Mouse (Mus musculus) kidney, adult 2 months (tissue): Measurements from ENCODE around the gene Cd209e. TPM values are rescaled to one million over a fixed set of nuclear protein-coding genes. Genes with fewer than 3 reads are reported as not detected.
"Not testable (repeated sequence)": the region's sequence is repeated elsewhere in the genome, so short reads cannot be mapped to it uniquely, and the experiment has no call there.

Source experiments
- DNase-seq: peaks from one replicate; pipeline ENCODE4 v3.0.0; 2021
- H3K27ac ChIP-seq: fragments of 200-500 bp; 2 replicates; pipeline ENCODE4 v1.5.1; 2012; ENCODE audit warnings: low read depth, low read length, control low read depth, inconsistent platforms; ENCODE audit not compliant: insufficient read depth
- H3K27me3 ChIP-seq: fragments of 200-500 bp; replicated peaks from 2 replicates; pipeline ENCODE4 v1.6.1; 2012; ENCODE audit warnings: mild to moderate bottlenecking, moderate library complexity, low read length, inconsistent platforms; ENCODE audit not compliant: control insufficient read depth, insufficient read depth
- H3K36me3 ChIP-seq: fragments of 200-500 bp; 2 replicates; pipeline ENCODE4 v1.6.1; 2012; ENCODE audit warnings: mild to moderate bottlenecking, moderate library complexity, low read length, inconsistent platforms; ENCODE audit not compliant: control insufficient read depth, insufficient read depth
- H3K4me1 ChIP-seq: fragments of 200-500 bp; 2 replicates; pipeline ENCODE4 v1.6.1; 2011; ENCODE audit warnings: low read length; ENCODE audit not compliant: control insufficient read depth, insufficient read depth
- H3K4me3 ChIP-seq: fragments of 200-500 bp; 2 replicates; pipeline ENCODE4 v1.5.1; 2011; ENCODE audit warnings: mild to moderate bottlenecking, low read depth, low read length, control low read depth; ENCODE audit not compliant: insufficient read depth
- CTCF ChIP-seq: fragments of 200-500 bp; conservative IDR thresholded peaks from 2 replicates; pipeline ENCODE4 v1.5.1; 2011; ENCODE audit warnings: low read depth, mild to moderate bottlenecking, control low read depth, low read length, moderate library complexity, mixed read lengths; ENCODE audit not compliant: insufficient read depth, insufficient read length
- POLR2A ChIP-seq: fragments of 200-500 bp; IDR thresholded peaks from one replicate; pipeline ENCODE4 v1.6.1; 2011; ENCODE audit warnings: low read depth, low read length, control low read depth
- WGBS: fragments of 180-500 bp; shearing (Covaris S2); methylation state at CpG from one replicate; pipeline ENCODE4 v1.1.7; 2018; 5-methylcytosine and 5-hydroxymethylcytosine counted together
- polyA plus RNA-seq: library from polyadenylated mRNA; depleted of rRNA; stranded (reverse); fragments of >200 nt; gene quantifications from 2 replicates; pipeline ENCODE4 v1.2.3, GENCODE M21; 2012; rRNA removed

Cd209e gene
- polyA plus RNA-seq: 0.13 TPM in 1 of 2 replicates, not detected in the other

DNA sequence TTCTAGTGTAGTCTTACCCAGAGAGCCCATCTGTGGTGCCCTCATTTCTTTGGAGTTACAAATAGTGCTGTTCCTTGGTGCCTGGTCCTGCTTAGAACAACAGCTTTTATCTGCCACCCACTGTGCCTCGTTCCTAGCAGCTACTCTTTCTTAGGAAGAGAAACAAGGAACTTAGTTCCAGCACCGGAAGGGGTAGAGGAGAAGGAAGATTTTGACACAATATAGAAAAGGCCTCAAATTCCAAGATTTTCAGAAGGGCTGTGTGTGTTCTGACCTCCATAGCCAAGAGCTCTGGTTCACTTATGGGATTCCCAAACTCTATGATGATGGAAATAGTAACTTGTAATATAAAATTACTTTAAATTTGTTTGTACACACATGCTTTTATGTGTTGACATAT is at the start of gene Cd209e:
TSS of gene Cd209e (minus strand) at position 101 of the 400 bp plus-strand sequence.
- H3K27ac ChIP-seq: no peak within 1 kb of the TSS
- TF ChIP-seq POLR2A (no peak), CTCF (no peak)
- H3K36me3 ChIP-seq: no peaks in the 10 kb centered on the region
- WGBS: 69% methylated on average over 2 of the region's 2 CpGs
- H3K27me3 ChIP-seq: no peaks in the 10 kb centered on the region
- no peak within 1 kb of the TSS for H3K4me3 ChIP-seq
- no peaks in the 10 kb centered on the region for H3K4me1 ChIP-seq
- no peak for DNase-seq

DNA sequence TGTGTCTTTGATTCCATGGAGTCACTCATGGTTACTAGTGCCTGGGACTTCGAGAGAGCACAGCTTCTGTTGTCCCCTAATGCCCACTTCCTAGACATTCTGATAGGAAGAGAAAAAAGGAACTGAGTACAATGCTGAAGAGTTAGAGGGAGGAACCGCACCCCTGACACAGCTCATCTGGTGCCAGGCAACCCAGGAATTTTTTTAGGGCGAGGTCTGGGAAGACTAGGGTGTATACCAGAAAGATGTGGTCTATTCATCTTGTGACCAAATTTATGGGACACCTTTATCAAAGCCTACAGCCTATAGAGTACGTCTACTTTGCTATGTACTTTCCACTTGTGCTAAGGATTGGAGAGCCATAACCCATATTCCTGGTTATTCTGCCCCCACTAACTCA is 24.3 kb upstream of the Cd209e start, which contains the start of gene Cd209d:
TSS of gene Cd209d (minus strand) at position 101 of the 400 bp plus-strand sequence.
- Histone ChIP-seq H3K4me3 (no peak within 1 kb of the TSS), H3K27ac (no peak within 1 kb of the TSS), H3K36me3 (no peaks in the 10 kb centered on the region), H3K27me3 (no peaks in the 10 kb centered on the region), H3K4me1 (no peaks in the 10 kb centered on the region)
- TF ChIP-seq POLR2A: no peak
- no peak for TF ChIP-seq CTCF
- 71% methylated on average over 4 of the region's 4 CpGs for WGBS
- DNase-seq: no peak

DNA sequence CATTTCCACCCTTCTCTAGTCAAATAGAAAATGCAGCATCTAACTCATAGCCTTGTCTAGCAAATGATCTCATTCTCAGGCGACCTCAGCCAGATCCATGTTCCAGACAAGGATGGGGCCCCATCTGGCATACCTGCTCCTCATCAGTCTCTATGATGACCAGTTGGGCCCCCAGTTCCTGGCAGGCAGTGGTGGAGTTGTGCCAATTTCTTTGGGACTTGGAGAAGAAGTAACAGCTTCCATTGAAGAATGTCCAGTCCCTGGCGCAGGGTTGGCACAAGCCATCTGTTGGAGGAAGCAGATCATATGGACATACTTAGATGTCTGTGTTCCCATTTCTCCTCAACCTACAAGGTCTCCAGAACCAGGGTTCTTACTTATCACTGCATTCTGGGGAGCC is 22.0 kb upstream of the Cd209e start:
- H3K27ac ChIP-seq: no peak overlapping the region
- 86% methylated on average over 2 of the region's 2 CpGs for WGBS
- no peak for TF ChIP-seq CTCF
- no peak for TF ChIP-seq POLR2A
- H3K4me1 ChIP-seq: no peaks in the 10 kb centered on the region
- no peaks in the 10 kb centered on the region for H3K36me3 ChIP-seq
- no peak for DNase-seq
- H3K27me3 ChIP-seq: no peaks in the 10 kb centered on the region
- no peak overlapping the region for H3K4me3 ChIP-seq

DNA sequence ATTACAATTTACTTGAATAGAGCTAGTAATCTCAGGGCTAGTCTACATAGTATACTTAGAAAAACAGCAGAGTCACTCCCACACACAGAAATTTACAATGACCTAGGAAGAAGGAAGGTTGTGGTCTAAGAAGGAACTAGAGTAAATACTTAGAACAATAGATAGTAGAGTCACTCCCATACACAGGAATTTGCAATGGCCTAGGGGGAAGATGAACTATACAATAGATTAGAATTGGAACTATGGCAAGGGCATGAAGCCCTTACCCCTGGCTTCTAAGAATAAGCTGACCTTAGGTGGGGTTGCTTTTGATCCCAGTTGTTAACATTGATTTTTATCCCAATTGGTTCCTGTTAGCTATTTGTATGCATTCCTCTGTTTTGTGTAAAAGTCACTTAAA is 8.6 kb upstream of the Cd209e start:
- not testable (repeated sequence) for H3K27ac ChIP-seq, H3K36me3 ChIP-seq, H3K4me1 ChIP-seq, DNase-seq, H3K27me3 ChIP-seq, H3K4me3 ChIP-seq

DNA sequence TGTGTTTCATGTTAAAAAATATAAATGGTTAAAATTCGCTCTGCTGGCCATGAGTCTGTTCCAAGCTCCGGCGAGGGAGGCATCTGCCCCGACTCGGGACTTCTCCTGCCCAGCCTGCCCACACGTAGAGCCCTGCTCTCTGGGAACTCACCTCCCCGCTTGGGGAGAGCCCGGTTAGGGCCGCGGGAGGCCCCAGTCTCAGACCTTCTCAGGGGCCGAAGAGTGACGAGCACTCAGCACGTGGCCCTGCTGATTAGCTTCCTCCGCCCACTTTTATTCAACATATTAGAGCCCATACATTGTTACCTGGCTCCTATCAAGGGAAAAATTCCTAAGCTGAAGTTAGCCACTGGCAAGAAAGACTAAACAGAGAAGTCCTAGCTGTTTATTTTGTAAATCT is 51.0 kb downstream of the Cd209e start:
- Histone ChIP-seq H3K4me3 (no peak overlapping the region), H3K27me3 (no peaks in the 10 kb centered on the region), H3K4me1 (no peaks in the 10 kb centered on the region), H3K27ac (no peak overlapping the region), H3K36me3 (no peaks in the 10 kb centered on the region)
- WGBS: 84% methylated on average over 14 of the region's 14 CpGs
- TF ChIP-seq POLR2A: no peak
- no peak for TF ChIP-seq CTCF
- DNase-seq: peak; percentile 47

Other genes starting within 250 kb of the Cd209e start
- gene Xab2, start 233.0 kb downstream of the Cd209e start, polyA plus RNA-seq: 44.8 and 46.2 TPM in 2 replicates
- gene Pet100, start 232.8 kb downstream of the Cd209e start, polyA plus RNA-seq: 15.6 and 27.2 TPM in 2 replicates
- gene Pcp2, start 228.8 kb downstream of the Cd209e start, polyA plus RNA-seq: not detected in 2 replicates
- gene Stxbp2, start 223.4 kb downstream of the Cd209e start, polyA plus RNA-seq: 169 and 173 TPM in 2 replicates
- 47.2 and 76.9 TPM in 2 replicates for gene Retn, start 198.5 kb downstream of the Cd209e start, polyA plus RNA-seq
- gene Mcemp1, start 188.6 kb downstream of the Cd209e start, polyA plus RNA-seq: 0.10 and 0.53 TPM in 2 replicates
- gene Fcor, start 181.9 kb downstream of the Cd209e start, polyA plus RNA-seq: 15.1 and 15.5 TPM in 2 replicates
- 30.5 and 30.8 TPM in 2 replicates for gene Trappc5, start 178.0 kb downstream of the Cd209e start, polyA plus RNA-seq
- gene Fcer2a, start 160.1 kb downstream of the Cd209e start, polyA plus RNA-seq: 0.31 and 4.5 TPM in 2 replicates
- gene Clec4g, start 133.7 kb downstream of the Cd209e start, polyA plus RNA-seq: 0.50 TPM in 1 of 2 replicates, not detected in the other
- gene Cd209a, start 105.3 kb downstream of the Cd209e start, polyA plus RNA-seq: 0.79 and 1.1 TPM in 2 replicates
- 0.20 and 1.1 TPM in 2 replicates for gene Cd209d, start 24.2 kb upstream of the Cd209e start, polyA plus RNA-seq
- gene Cd209b, start 72.5 kb upstream of the Cd209e start, polyA plus RNA-seq: 0.34 and 10.5 TPM in 2 replicates
- gene Cd209c, start 100.4 kb upstream of the Cd209e start, polyA plus RNA-seq: 0.16 and 0.58 TPM in 2 replicates